Mouse (Mus musculus) heart, embryonic 11.5 days (tissue): ENCODE data around the gene Prdm16. TPM values are rescaled to one million over a fixed set of nuclear protein-coding genes. Genes with fewer than 3 reads are reported as not detected.
A peak's percentile ranks its signal among the peaks of the same experiment; 100 is the strongest.

Experiments
- ATAC-seq: fragments of 200-750 bp; cut with Nextera tagmentation; replicated peaks from 2 replicates; pipeline ENCODE4 v1.8.0; 2017; ENCODE audit warnings: moderate library complexity; ENCODE audit not compliant: insufficient number of reproducible peaks, low FRiP score, low TSS enrichment
- H3K27ac ChIP-seq: fragments of 300-500 bp; sonication (generic); 2 replicates; pipeline ENCODE4 v1.5.1; 2014; ENCODE audit warnings: mild to moderate bottlenecking, low read depth, low read length
- H3K27me3 ChIP-seq: fragments of 300-500 bp; sonication (generic); 2 replicates; pipeline ENCODE4 v1.6.1; 2014; ENCODE audit warnings: mild to moderate bottlenecking, low read length, mixed read lengths; ENCODE audit not compliant: control insufficient read depth, insufficient read depth
- H3K36me3 ChIP-seq: fragments of 300-500 bp; sonication (generic); 2 replicates; pipeline ENCODE4 v1.6.1; 2014; ENCODE audit warnings: mild to moderate bottlenecking, low read length, moderate library complexity, mixed read lengths; ENCODE audit not compliant: control insufficient read depth, insufficient read depth
- H3K4me1 ChIP-seq: fragments of 300-500 bp; sonication (generic); 2 replicates; pipeline ENCODE4 v1.6.1; 2014; ENCODE audit warnings: low read length; ENCODE audit not compliant: control insufficient read depth, insufficient read depth
- H3K4me2 ChIP-seq: fragments of 300-500 bp; sonication (generic); 2 replicates; pipeline ENCODE4 v1.6.1; 2014; ENCODE audit warnings: mild to moderate bottlenecking, moderate library complexity
- H3K4me3 ChIP-seq: fragments of 300-500 bp; sonication (generic); 2 replicates; pipeline ENCODE4 v1.5.1; 2014; ENCODE audit warnings: low read depth, low read length
- H3K9ac ChIP-seq: fragments of 300-500 bp; sonication (generic); 2 replicates; pipeline ENCODE4 v1.6.1; 2014; ENCODE audit warnings: mild to moderate bottlenecking, low read depth, low read length, moderate library complexity
- H3K9me3 ChIP-seq: fragments of 300-500 bp; sonication (generic); replicated peaks from 2 replicates; pipeline ENCODE4 v1.6.1; 2016; ENCODE audit warnings: low read length; ENCODE audit not compliant: control insufficient read depth
- WGBS: fragments of 180-500 bp; shearing (Covaris S2); extraction: QIAGEN DNeasy Blood & Tissue Kit; methylation state at CpG from one replicate; pipeline ENCODE4 v1.1.7; 2014; ENCODE audit not compliant: insufficient replicate concordance; 5-methylcytosine and 5-hydroxymethylcytosine counted together
- polyA plus RNA-seq: library from polyadenylated mRNA; unstranded; fragments of >200 nt; fragmentation: Nextera tagmentation; extraction: Ambion mirVana; gene quantifications from 2 replicates; pipeline ENCODE4 v1.2.1, GENCODE M21; 2014

Prdm16 gene
- polyA plus RNA-seq, 1 experiment from 2014 or later: 14.2 TPM

GRCm38 (mm10) chr4:154538727-154539126 lies 97.9 kb downstream of the Prdm16 start:
- Histone ChIP-seq H3K9ac (no peak overlapping the region), H3K4me1 (peaks cover 44% of the 10 kb centered on the region)

GRCm38 (mm10) chr4:154536110-154536509 lies 100.6 kb downstream of the Prdm16 start:
- Histone ChIP-seq H3K9ac (no peak overlapping the region), H3K4me1 (peaks cover 18% of the 10 kb centered on the region), H3K36me3 (no peaks in the 10 kb centered on the region), H3K4me3 (no peak overlapping the region), H3K27me3 (no peaks in the 10 kb centered on the region), H3K27ac (no peak overlapping the region), H3K9me3 (no peaks in the 10 kb centered on the region), H3K4me2 (no peak overlapping the region)
- 62% methylated on average over 5 of the region's 5 CpGs for WGBS
- no peak for ATAC-seq

More at GRCm38 (mm10) chr4:154538727-154539126, 97.9 kb downstream of the Prdm16 start:
- WGBS: 81% methylated on average over 4 of the region's 4 CpGs
- H3K36me3 ChIP-seq: no peaks in the 10 kb centered on the region
- no peak overlapping the region for H3K27ac ChIP-seq
- no peak overlapping the region for H3K4me2 ChIP-seq
- no peak for ATAC-seq
- no peaks in the 10 kb centered on the region for H3K27me3 ChIP-seq
- no peak overlapping the region for H3K4me3 ChIP-seq
- no peaks in the 10 kb centered on the region for H3K9me3 ChIP-seq

- 54% methylated on average over 4 of the region's 4 CpGs for WGBS
- no peaks in the 10 kb centered on the region for H3K36me3 ChIP-seq
- H3K4me1 ChIP-seq: peaks cover 16% of the 10 kb centered on the region
- H3K4me2 ChIP-seq: no peak overlapping the region
- no peak overlapping the region for H3K9ac ChIP-seq
- no peak for ATAC-seq
- no peaks in the 10 kb centered on the region for H3K9me3 ChIP-seq
- no peak overlapping the region for H3K27ac ChIP-seq
- no peaks in the 10 kb centered on the region for H3K27me3 ChIP-seq
- no peak overlapping the region for H3K4me3 ChIP-seq
Observed at GRCm38 (mm10) chr4:154531368-154531767, 105.3 kb downstream of the Prdm16 start.

- Histone ChIP-seq H3K27ac (no peak overlapping the region), H3K9me3 (no peaks in the 10 kb centered on the region), H3K4me2 (no peak overlapping the region), H3K4me3 (no peak overlapping the region), H3K27me3 (no peaks in the 10 kb centered on the region), H3K4me1 (peaks cover 16% of the 10 kb centered on the region), H3K9ac (no peak overlapping the region), H3K36me3 (no peaks in the 10 kb centered on the region)
- WGBS: 61% methylated on average over 7 of the region's 7 CpGs
- ATAC-seq: no peak
Observed at GRCm38 (mm10) chr4:154530336-154530735, 106.3 kb downstream of the Prdm16 start.

- WGBS: 52% methylated on average over 9 of the region's 9 CpGs
- no peak for ATAC-seq
- H3K27me3 ChIP-seq: no peaks in the 10 kb centered on the region
- H3K36me3 ChIP-seq: no peaks in the 10 kb centered on the region
- no peak overlapping the region for H3K9ac ChIP-seq
- no peak overlapping the region for H3K4me3 ChIP-seq
- H3K4me2 ChIP-seq: no peak overlapping the region
- H3K27ac ChIP-seq: no peak overlapping the region
- peaks cover 26% of the 10 kb centered on the region for H3K4me1 ChIP-seq
- H3K9me3 ChIP-seq: no peaks in the 10 kb centered on the region
Observed at GRCm38 (mm10) chr4:154527506-154527905, 109.2 kb downstream of the Prdm16 start.

GRCm38 (mm10) chr4:154526351-154526786 lies 110.3 kb downstream of the Prdm16 start:
- no peak overlapping the region for H3K9ac ChIP-seq
- H3K36me3 ChIP-seq: no peaks in the 10 kb centered on the region
- H3K27ac ChIP-seq: no peak overlapping the region
- no peak overlapping the region for H3K4me2 ChIP-seq
- no peak for ATAC-seq
- H3K9me3 ChIP-seq: no peaks in the 10 kb centered on the region
- H3K4me1 ChIP-seq: peaks cover 32% of the 10 kb centered on the region
- H3K27me3 ChIP-seq: peaks cover under 1% of the 10 kb centered on the region; the same call in 1 of the 2 replicates
- 85% methylated on average over 6 of the region's 6 CpGs for WGBS
- no peak overlapping the region for H3K4me3 ChIP-seq

- Histone ChIP-seq H3K27ac (no peak overlapping the region), H3K4me2 (no peak overlapping the region), H3K9ac (no peak overlapping the region), H3K9me3 (no peaks in the 10 kb centered on the region), H3K4me3 (no peak overlapping the region), H3K4me1 (peaks cover 41% of the 10 kb centered on the region), H3K36me3 (no peaks in the 10 kb centered on the region), H3K27me3 (peaks cover 4% of the 10 kb centered on the region; the same call in 1 of the 2 replicates)
- no peak for ATAC-seq
- 61% methylated on average over 17 of the region's 17 CpGs for WGBS
Observed at GRCm38 (mm10) chr4:154523898-154524297, 112.8 kb downstream of the Prdm16 start.

- H3K4me1 ChIP-seq: peaks cover 32% of the 10 kb centered on the region
- H3K4me3 ChIP-seq: no peak overlapping the region
- peaks cover 4% of the 10 kb centered on the region; the same call in 1 of the 2 replicates for H3K27me3 ChIP-seq
- ATAC-seq: no peak
- 81% methylated on average over 7 of the region's 7 CpGs for WGBS
- 0 out of 2 replicates have a peak overlapping the region, but pooled peaks have one; percentile 8 for H3K9ac ChIP-seq
- H3K36me3 ChIP-seq: no peaks in the 10 kb centered on the region
- no peaks in the 10 kb centered on the region for H3K9me3 ChIP-seq
- H3K27ac ChIP-seq: no peak overlapping the region
- no peak overlapping the region for H3K4me2 ChIP-seq
Observed at GRCm38 (mm10) chr4:154521881-154522676, 114.6 kb downstream of the Prdm16 start.
